Mouse (Mus musculus) heart, postnatal 10 days (tissue): ENCODE measurements around the gene Myom1. TPM values are rescaled to one million over a fixed set of nuclear protein-coding genes. Genes with fewer than 3 reads are reported as not detected.

ENCODE experiments used
- DNase-seq, 2 experiments: peaks; one replicate each; pipeline ENCODE4 v3.0.0; 2021
- intact Hi-C: fragments of 180-260 bp; cut with DNase I; formaldehyde crosslinking; loops from one replicate; pipeline ENCODE4 v1.15.1; 2025
- total RNA-seq, 2 experiments: library from RNA; stranded (reverse); gene quantifications; 2 replicates each; pipeline ENCODE4 v1.2.3; 2021

Gene Myom1
- total RNA-seq, 2 experiments from 2014 or later = 1,058 to 1,064 TPM

GRCm38 (mm10) chr17:70990403-70991303 lies 11.8 kb upstream of the Myom1 start:
- peak; percentile 87 to 91 for DNase-seq
- intact Hi-C loops = no loop called here

- no peak for DNase-seq
- intact Hi-C loops = no loop called here
Observed at GRCm38 (mm10) chr17:70991706-70992625, 10.5 kb upstream of the Myom1 start.

- no peak for DNase-seq
- intact Hi-C loops = no loop called here
Observed at GRCm38 (mm10) chr17:70992662-70993061, 9.8 kb upstream of the Myom1 start.

GRCm38 (mm10) chr17:70993385-70993807 lies 9.0 kb upstream of the Myom1 start:
- intact Hi-C loops = no loop called here
- DNase-seq = peak; percentile 83 to 84

GRCm38 (mm10) chr17:70994671-70995070 lies 7.8 kb upstream of the Myom1 start:
- intact Hi-C loops = no loop called here
- no peak for DNase-seq

GRCm38 (mm10) chr17:70995551-70995950 lies 6.9 kb upstream of the Myom1 start:
- DNase-seq = no peak
- intact Hi-C loops = no loop called here

- peak in 1 of 2 experiments; percentile 64 for DNase-seq
- intact Hi-C loops = no loop called here
Observed at GRCm38 (mm10) chr17:70997836-70998235, 4.6 kb upstream of the Myom1 start.

- DNase-seq = peak; percentile 49 to 50
- intact Hi-C loops = no loop called here
Observed at GRCm38 (mm10) chr17:70998400-70998975, 3.9 kb upstream of the Myom1 start.

- intact Hi-C loops = no loop called here
- DNase-seq = peak; percentile 54 to 67
Observed at GRCm38 (mm10) chr17:70999187-70999586, 3.2 kb upstream of the Myom1 start.

GRCm38 (mm10) chr17:71000255-71000654 lies 2.2 kb upstream of the Myom1 start:
- intact Hi-C loops = loop anchor here (5.0 kb wide), 2 partner anchors 182 to 197 kb away; partner anchors contain the start of gene Lpin2
- DNase-seq = peak in 1 of 2 experiments; percentile 23

- DNase-seq = no peak
- intact Hi-C loops = loop anchor here (5.0 kb wide), 2 partner anchors 181 to 196 kb away; partner anchors contain the start of gene Lpin2
Observed at GRCm38 (mm10) chr17:71001067-71001466, 1.4 kb upstream of the Myom1 start.

GRCm38 (mm10) chr17:71001699-71002080 lies 743 bp upstream of the Myom1 start:
- intact Hi-C loops = loop anchor here (2.0 to 5.0 kb wide), 3 partner anchors 17 to 196 kb away; partner anchors contain the start of gene Lpin2
- peak in 1 of 2 experiments; percentile 73 for DNase-seq

- intact Hi-C loops = loop anchor here (2.0 to 5.0 kb wide), 3 partner anchors 16 to 195 kb away; partner anchors contain the start of gene Lpin2
Observed at GRCm38 (mm10) chr17:71002744-71003094, 286 bp downstream of the Myom1 start, which contains the start of gene Myl12a. Myl12a (minus strand) TSS chr17:71002878.

GRCm38 (mm10) chr17:71003112-71003511 lies 679 bp downstream of the Myom1 start:
- DNase-seq = no peak
- intact Hi-C loops = loop anchor here (2.0 to 5.0 kb wide), 3 partner anchors 16 to 194 kb away; partner anchors contain the start of gene Lpin2

More at GRCm38 (mm10) chr17:71002744-71003094, 286 bp downstream of the Myom1 start, which contains the start of gene Myl12a:
- no peak for DNase-seq

- intact Hi-C loops = loop anchor here (2.0 to 5.0 kb wide), 3 partner anchors 15 to 194 kb away; partner anchors contain the start of gene Lpin2
- no peak for DNase-seq
Observed at GRCm38 (mm10) chr17:71003721-71004120, 1.3 kb downstream of the Myom1 start.

- DNase-seq = no peak
- intact Hi-C loops = loop anchor here (5.0 kb wide), 2 partner anchors 178 to 193 kb away; partner anchors contain the start of gene Lpin2
Observed at GRCm38 (mm10) chr17:71004186-71004960, 1.9 kb downstream of the Myom1 start.

- intact Hi-C loops = loop anchor here (5.0 kb wide), 1 partner anchor 55 kb away; no protein-coding TSS in a partner anchor
- no peak for DNase-seq
Observed at GRCm38 (mm10) chr17:71006976-71007375, 4.5 kb downstream of the Myom1 start.

GRCm38 (mm10) chr17:71008676-71009075 lies 6.2 kb downstream of the Myom1 start:
- DNase-seq = no peak
- intact Hi-C loops = loop anchor here (5.0 kb wide), 1 partner anchor 54 kb away; no protein-coding TSS in a partner anchor

GRCm38 (mm10) chr17:71009751-71010150 lies 7.3 kb downstream of the Myom1 start:
- DNase-seq = no peak
- intact Hi-C loops = loop anchor here (5.0 kb wide), 1 partner anchor 53 kb away; no protein-coding TSS in a partner anchor
